Mouse (Mus musculus): ENCODE measurements around the gene Cldn19. TPM values are rescaled to one million over a fixed set of nuclear protein-coding genes. Genes with fewer than 3 reads are reported as not detected.

Gene Cldn19
- polyA plus RNA-seq, 1 experiment from 2014 or later: 0.12 TPM

GRCm38 (mm10) chr4:119305418-119305817 is 50.2 kb downstream of the Cldn19 start:
- Histone ChIP-seq H3K27ac (no peak overlapping the region), H3K4me3 (no peak overlapping the region), H3K4me2 (replicated peaks) (no peak overlapping the region), H3K36me3 (peaks cover 30% of the 10 kb centered on the region), H3K9me3 (no peaks in the 10 kb centered on the region), H3K27me3 (no peaks in the 10 kb centered on the region), H3K4me1 (no peaks in the 10 kb centered on the region), H3K9ac (no peak overlapping the region)
- WGBS: 73% methylated on average over 5 of the region's 5 CpGs
- ATAC-seq (ENCODE audit: insufficient number of reproducible peaks, insufficient read depth, low FRiP score, low TSS enrichment): no peak

Other genes with a start within 250 kb of the Cldn19 start
- 109 and 111 TPM in 2 replicates for gene Slc2a1, start 146.7 kb upstream of the Cldn19 start, polyA plus RNA-seq (2016; fragmentation: Nextera tagmentation; extraction: Ambion mirVana)
- gene Zfp691, start 81.2 kb upstream of the Cldn19 start, polyA plus RNA-seq (2016; fragmentation: Nextera tagmentation; extraction: Ambion mirVana): 7.7 and 7.8 TPM in 2 replicates
- gene Ermap, start 65.4 kb upstream of the Cldn19 start, polyA plus RNA-seq (2016; fragmentation: Nextera tagmentation; extraction: Ambion mirVana): 8.4 and 8.9 TPM in 2 replicates
- 189 TPM in 2 replicates for gene Svbp, start 60.1 kb upstream of the Cldn19 start, polyA plus RNA-seq (2016; fragmentation: Nextera tagmentation; extraction: Ambion mirVana)
- gene Tmem269, start 37.2 kb upstream of the Cldn19 start, polyA plus RNA-seq (2016; fragmentation: Nextera tagmentation; extraction: Ambion mirVana): not detected in 2 replicates
- gene AU022252, start 22.7 kb upstream of the Cldn19 start, polyA plus RNA-seq (2016; fragmentation: Nextera tagmentation; extraction: Ambion mirVana): 42.2 and 43.8 TPM in 2 replicates
- gene P3h1, start 22.5 kb upstream of the Cldn19 start, polyA plus RNA-seq (2016; fragmentation: Nextera tagmentation; extraction: Ambion mirVana): 35.2 and 39.1 TPM in 2 replicates
- gene Ybx1, start 39.2 kb downstream of the Cldn19 start, polyA plus RNA-seq (2016; fragmentation: Nextera tagmentation; extraction: Ambion mirVana): 1,059 and 1,113 TPM in 2 replicates
- gene Ppih, start 65.1 kb downstream of the Cldn19 start, polyA plus RNA-seq (2016; fragmentation: Nextera tagmentation; extraction: Ambion mirVana): 120 and 125 TPM in 2 replicates
- gene Ccdc30, start 160.1 kb downstream of the Cldn19 start, polyA plus RNA-seq (2016; fragmentation: Nextera tagmentation; extraction: Ambion mirVana): 8.3 and 9.5 TPM in 2 replicates
- gene Ppcs, start 167.0 kb downstream of the Cldn19 start, polyA plus RNA-seq (2016; fragmentation: Nextera tagmentation; extraction: Ambion mirVana): 28.7 and 31.3 TPM in 2 replicates
- gene Zmynd12, start 167.4 kb downstream of the Cldn19 start, polyA plus RNA-seq (2016; fragmentation: Nextera tagmentation; extraction: Ambion mirVana): 0.14 TPM in 1 of 2 replicates, not detected in the other
- 2.3 and 2.7 TPM in 2 replicates for gene Rimkla, start 237.2 kb downstream of the Cldn19 start, polyA plus RNA-seq (2016; fragmentation: Nextera tagmentation; extraction: Ambion mirVana)